Mouse (Mus musculus): ENCODE data around the gene Lpar3. TPM values are rescaled to one million over a fixed set of nuclear protein-coding genes. Genes with fewer than 3 reads are reported as not detected.

Gene Lpar3
- polyA plus RNA-seq, 1 experiment from 2014 or later = 1.1 TPM

- Histone ChIP-seq H3K4me1 (0 out of 2 replicates have a peak, but pooled peaks cover 3% of the 10 kb centered on the region), H3K4me2 (replicated peaks) (no peak overlapping the region), H3K36me3 (no peaks in the 10 kb centered on the region), H3K9me3 (replicated peaks) (no peaks in the 10 kb centered on the region), H3K9ac (no peak overlapping the region), H3K27ac (no peak overlapping the region), H3K27me3 (no peaks in the 10 kb centered on the region), H3K4me3 (no peak overlapping the region)
- 87% methylated on average over 5 of the region's 5 CpGs for WGBS
- no peak for ATAC-seq (ENCODE audit: low FRiP score)
Measured at GRCm38 (mm10) chr3:146303194-146303593, 82.4 kb downstream of the Lpar3 start.

- 82% methylated on average over 21 of the region's 21 CpGs for WGBS
- no peak overlapping the region for H3K9ac ChIP-seq
- H3K27ac ChIP-seq = 0 out of 2 replicates have a peak overlapping the region, but pooled peaks have one; percentile 0
- H3K4me1 ChIP-seq = peaks cover 6% of the 10 kb centered on the region; the same call in 1 of the 2 replicates
- peak; percentile 38; the same call in 1 of the 2 replicates for ATAC-seq (ENCODE audit: low FRiP score)
- H3K27me3 ChIP-seq = no peaks in the 10 kb centered on the region
- H3K4me2 ChIP-seq (replicated peaks) = no peak overlapping the region
- no peaks in the 10 kb centered on the region for H3K36me3 ChIP-seq
- H3K4me3 ChIP-seq = no peak overlapping the region
- H3K9me3 ChIP-seq (replicated peaks) = no peaks in the 10 kb centered on the region
Measured at GRCm38 (mm10) chr3:146304556-146305405, 84.0 kb downstream of the Lpar3 start.

- Histone ChIP-seq H3K4me2 (replicated peaks) (no peak overlapping the region), H3K4me3 (no peak overlapping the region), H3K9ac (no peak overlapping the region), H3K27me3 (no peaks in the 10 kb centered on the region), H3K27ac (no peak overlapping the region), H3K9me3 (replicated peaks) (no peaks in the 10 kb centered on the region), H3K36me3 (no peaks in the 10 kb centered on the region), H3K4me1 (peaks cover 20% of the 10 kb centered on the region)
- no peak for ATAC-seq (ENCODE audit: low FRiP score)
- 49% methylated on average over 3 of the region's 3 CpGs for WGBS
Measured at GRCm38 (mm10) chr3:146307341-146307740, 86.6 kb downstream of the Lpar3 start.

DNA sequence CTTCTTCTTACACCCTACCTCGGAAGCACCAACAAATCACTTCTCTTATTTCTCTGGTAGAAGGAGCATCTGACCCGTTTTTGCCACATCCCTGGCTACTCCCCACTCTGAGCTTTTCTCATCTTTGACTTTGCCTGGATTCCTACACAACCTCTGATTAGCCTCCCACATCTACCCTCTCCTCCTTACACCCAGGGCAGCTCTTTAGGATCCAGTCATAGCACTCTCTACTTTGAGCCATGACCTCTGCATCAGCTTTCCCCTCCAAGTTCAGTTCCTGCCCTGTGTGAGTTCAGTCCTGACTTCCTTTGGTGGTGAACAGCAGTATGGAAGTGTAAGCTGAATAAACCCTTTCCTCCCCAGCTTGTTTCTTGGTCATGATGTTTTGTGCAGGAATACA, 87.1 kb downstream of the Lpar3 start:
- Histone ChIP-seq H3K9me3 (replicated peaks) (no peaks in the 10 kb centered on the region), H3K4me2 (replicated peaks) (no peak overlapping the region), H3K9ac (no peak overlapping the region), H3K4me1 (peaks cover 20% of the 10 kb centered on the region), H3K4me3 (no peak overlapping the region), H3K27ac (no peak overlapping the region), H3K27me3 (no peaks in the 10 kb centered on the region), H3K36me3 (no peaks in the 10 kb centered on the region)
- 74% methylated on average over 2 of the region's 2 CpGs for WGBS
- no peak for ATAC-seq (ENCODE audit: low FRiP score)

DNA sequence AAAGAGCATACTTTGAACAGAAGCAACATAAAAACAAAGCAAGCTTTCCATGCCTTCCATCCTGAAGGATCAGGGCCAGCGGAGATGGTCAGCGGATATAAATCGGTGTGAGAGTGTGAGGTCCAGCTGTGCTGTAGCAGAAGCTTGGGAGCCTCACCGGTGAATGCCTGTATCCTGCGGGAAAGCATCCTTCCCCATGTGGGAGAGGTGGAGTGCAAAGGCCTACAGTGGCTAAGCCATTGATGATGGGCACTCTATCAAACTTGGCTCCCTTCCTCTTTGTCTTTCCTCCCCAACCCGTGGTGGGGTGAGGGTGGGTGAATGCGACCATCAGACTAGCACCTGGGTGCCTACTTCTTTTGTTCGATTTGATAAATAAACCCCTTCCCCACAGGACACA, 88.8 kb downstream of the Lpar3 start:
- Histone ChIP-seq H3K36me3 (no peaks in the 10 kb centered on the region), H3K9me3 (replicated peaks) (no peaks in the 10 kb centered on the region), H3K27ac (no peak overlapping the region), H3K4me3 (no peak overlapping the region), H3K27me3 (no peaks in the 10 kb centered on the region), H3K4me2 (replicated peaks) (no peak overlapping the region), H3K9ac (no peak overlapping the region), H3K4me1 (peaks cover 20% of the 10 kb centered on the region)
- ATAC-seq (ENCODE audit: low FRiP score) = no peak
- 80% methylated on average over 8 of the region's 8 CpGs for WGBS

DNA sequence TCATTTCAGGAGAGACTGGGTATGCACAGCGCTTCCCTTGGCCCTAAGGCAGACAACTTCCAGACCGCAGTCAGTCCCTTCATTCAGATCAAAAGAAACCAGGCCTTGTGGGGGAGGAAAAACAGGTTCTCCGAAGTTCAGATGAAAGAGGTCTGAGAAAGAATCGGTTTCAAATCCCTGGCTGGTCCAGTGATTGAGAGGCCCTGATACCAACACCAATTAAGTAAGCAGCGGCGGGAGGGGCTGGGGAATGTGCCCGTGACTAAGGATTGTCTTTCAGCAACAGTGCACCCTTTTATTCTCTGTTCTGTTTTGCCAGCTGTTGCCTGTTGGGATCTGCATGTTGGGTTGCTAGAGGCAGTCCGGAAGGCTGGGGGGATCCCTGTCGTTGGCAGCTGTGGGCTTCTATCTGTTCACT, 90.4 kb downstream of the Lpar3 start:
- WGBS = 16% methylated on average over 9 of the region's 9 CpGs
- no peak overlapping the region for H3K4me3 ChIP-seq
- H3K9ac ChIP-seq = no peak overlapping the region
- no peak overlapping the region for H3K4me2 ChIP-seq (replicated peaks)
- H3K36me3 ChIP-seq = no peaks in the 10 kb centered on the region
- no peaks in the 10 kb centered on the region for H3K9me3 ChIP-seq (replicated peaks)
- H3K27me3 ChIP-seq = no peaks in the 10 kb centered on the region
- H3K27ac ChIP-seq = no peak overlapping the region
- ATAC-seq (ENCODE audit: low FRiP score) = no peak
- peaks cover 20% of the 10 kb centered on the region for H3K4me1 ChIP-seq

- peaks cover 26% of the 10 kb centered on the region for H3K4me1 ChIP-seq
- ATAC-seq (ENCODE audit: low FRiP score) = no peak
- no peaks in the 10 kb centered on the region for H3K36me3 ChIP-seq
- no peak overlapping the region for H3K9ac ChIP-seq
- H3K27me3 ChIP-seq = no peaks in the 10 kb centered on the region
- WGBS = 84% methylated on average over 8 of the region's 8 CpGs
- no peak overlapping the region for H3K27ac ChIP-seq
- no peak overlapping the region for H3K4me2 ChIP-seq (replicated peaks)
- no peaks in the 10 kb centered on the region for H3K9me3 ChIP-seq (replicated peaks)
- H3K4me3 ChIP-seq = no peak overlapping the region
Measured at GRCm38 (mm10) chr3:146315414-146315813, 94.7 kb downstream of the Lpar3 start.

DNA sequence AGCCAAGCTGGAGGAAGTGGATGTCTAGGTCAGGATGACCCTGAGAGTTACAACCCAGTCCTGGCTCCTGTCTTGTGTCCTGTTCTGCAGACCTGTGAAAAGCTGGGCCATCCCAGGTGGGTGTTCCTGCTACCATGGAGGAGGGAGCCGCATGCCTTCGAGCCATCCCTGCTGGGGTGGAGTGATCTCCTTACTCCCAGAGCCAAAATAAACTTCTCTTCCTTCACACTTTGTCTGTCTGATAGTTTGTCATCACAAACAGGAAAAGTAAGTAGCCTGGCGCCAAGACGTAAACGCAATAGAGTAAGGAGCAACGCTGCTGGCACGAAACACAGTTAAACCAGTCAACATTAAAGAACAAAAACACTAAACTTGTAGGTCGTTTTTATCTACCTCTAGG, 95.5 kb downstream of the Lpar3 start:
- no peak overlapping the region for H3K27ac ChIP-seq
- H3K4me1 ChIP-seq = peaks cover 23% of the 10 kb centered on the region
- H3K4me3 ChIP-seq = no peak overlapping the region
- H3K9me3 ChIP-seq (replicated peaks) = no peaks in the 10 kb centered on the region
- H3K27me3 ChIP-seq = no peaks in the 10 kb centered on the region
- no peak overlapping the region for H3K4me2 ChIP-seq (replicated peaks)
- 88% methylated on average over 8 of the region's 8 CpGs for WGBS
- H3K36me3 ChIP-seq = no peaks in the 10 kb centered on the region
- no peak overlapping the region for H3K9ac ChIP-seq
- ATAC-seq (ENCODE audit: low FRiP score) = no peak

- Histone ChIP-seq H3K27me3 (peaks cover 3% of the 10 kb centered on the region; the same call in 1 of the 2 replicates), H3K4me1 (peaks cover 14% of the 10 kb centered on the region), H3K4me2 (replicated peaks) (no peak overlapping the region), H3K27ac (no peak overlapping the region), H3K36me3 (no peaks in the 10 kb centered on the region), H3K9ac (no peak overlapping the region), H3K9me3 (replicated peaks) (no peaks in the 10 kb centered on the region), H3K4me3 (no peak overlapping the region)
- 87% methylated on average over 7 of the region's 7 CpGs for WGBS
- ATAC-seq (ENCODE audit: low FRiP score) = no peak
Measured at GRCm38 (mm10) chr3:146317366-146317765, 96.6 kb downstream of the Lpar3 start.

DNA sequence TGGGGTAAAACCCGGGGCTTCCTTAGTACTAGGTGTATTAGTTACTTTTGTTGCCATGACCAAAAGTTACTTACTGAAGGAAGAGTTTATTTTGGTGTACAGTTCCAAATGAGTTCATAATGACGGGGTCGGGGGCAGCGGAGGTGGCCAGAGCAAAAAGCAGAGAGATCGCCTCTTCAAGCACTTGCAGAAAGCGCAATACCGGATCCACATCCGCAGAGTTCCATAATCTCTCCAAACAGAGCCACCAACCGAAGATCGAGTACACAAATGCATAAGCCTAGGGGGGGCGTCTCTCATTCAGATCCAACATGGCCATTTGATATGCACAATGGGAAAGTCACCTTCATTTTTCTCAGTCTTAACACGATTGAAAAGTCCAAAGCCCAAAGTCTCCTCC, 97.1 kb downstream of the Lpar3 start:
- Histone ChIP-seq H3K27ac (no peak overlapping the region), H3K27me3 (peaks cover 4% of the 10 kb centered on the region; the same call in 1 of the 2 replicates), H3K36me3 (no peaks in the 10 kb centered on the region), H3K4me2 (replicated peaks) (no peak overlapping the region), H3K4me3 (no peak overlapping the region), H3K9me3 (replicated peaks) (no peaks in the 10 kb centered on the region), H3K9ac (no peak overlapping the region), H3K4me1 (peaks cover 14% of the 10 kb centered on the region)
- ATAC-seq (ENCODE audit: low FRiP score) = no peak
- 85% methylated on average over 12 of the region's 12 CpGs for WGBS

- WGBS = 43% methylated on average over 16 of the region's 16 CpGs
- no peak overlapping the region; the same call in 1 of the 2 replicates for H3K9ac ChIP-seq
Measured at GRCm38 (mm10) chr3:146318520-146318938, 97.8 kb downstream of the Lpar3 start.

DNA sequence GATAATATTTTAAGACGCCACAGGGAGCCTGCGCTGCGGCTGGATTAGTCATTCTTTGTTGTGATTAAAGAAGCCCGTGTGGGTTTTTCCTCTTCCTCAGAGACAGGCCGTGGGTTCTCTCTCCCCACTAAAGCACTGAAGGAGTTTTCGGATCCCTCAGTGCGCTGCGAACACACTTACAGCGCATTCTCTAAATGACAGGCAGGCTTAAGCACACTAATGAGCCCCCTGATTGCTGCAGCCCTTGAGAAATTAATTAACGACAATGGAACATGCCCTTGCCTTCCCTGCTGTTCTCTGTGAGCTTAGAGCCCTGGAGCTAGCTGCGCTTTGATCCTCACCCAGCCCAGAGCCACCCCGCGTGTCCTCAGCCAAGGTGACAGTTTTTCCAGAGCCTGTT, 98.2 kb downstream of the Lpar3 start:
- H3K27ac ChIP-seq = peak overlapping the region; percentile 57
- H3K9me3 ChIP-seq (replicated peaks) = no peaks in the 10 kb centered on the region
- no peak overlapping the region for H3K9ac ChIP-seq
- H3K27me3 ChIP-seq = peaks cover 4% of the 10 kb centered on the region
- H3K36me3 ChIP-seq = no peaks in the 10 kb centered on the region
- peak overlapping the region; percentile 31 for H3K4me2 ChIP-seq (replicated peaks)
- peaks cover 14% of the 10 kb centered on the region for H3K4me1 ChIP-seq
- ATAC-seq (ENCODE audit: low FRiP score) = peak; percentile 76
- no peak overlapping the region for H3K4me3 ChIP-seq
- WGBS = 33% methylated on average over 13 of the region's 13 CpGs

More at GRCm38 (mm10) chr3:146318520-146318938, 97.8 kb downstream of the Lpar3 start:
- H3K9me3 ChIP-seq (replicated peaks) = no peaks in the 10 kb centered on the region
- H3K27ac ChIP-seq = peak overlapping the region; percentile 57
- H3K36me3 ChIP-seq = no peaks in the 10 kb centered on the region
- H3K4me1 ChIP-seq = peaks cover 14% of the 10 kb centered on the region
- H3K27me3 ChIP-seq = peaks cover 4% of the 10 kb centered on the region; the same call in 1 of the 2 replicates
- no peak overlapping the region for H3K4me3 ChIP-seq
- peak overlapping the region; percentile 31 for H3K4me2 ChIP-seq (replicated peaks)
- peak; percentile 47 for ATAC-seq (ENCODE audit: low FRiP score)

- H3K4me1 ChIP-seq = peaks cover 14% of the 10 kb centered on the region
- no peak overlapping the region for H3K27ac ChIP-seq
- ATAC-seq (ENCODE audit: low FRiP score) = peak; percentile 14; the same call in 1 of the 2 replicates
- H3K36me3 ChIP-seq = no peaks in the 10 kb centered on the region
- H3K27me3 ChIP-seq = peaks cover 9% of the 10 kb centered on the region
- H3K9me3 ChIP-seq (replicated peaks) = no peaks in the 10 kb centered on the region
- 78% methylated on average over 14 of the region's 14 CpGs for WGBS
- H3K4me3 ChIP-seq = no peak overlapping the region
- no peak overlapping the region for H3K9ac ChIP-seq
- no peak overlapping the region for H3K4me2 ChIP-seq (replicated peaks)
Measured at GRCm38 (mm10) chr3:146319503-146319902, 98.7 kb downstream of the Lpar3 start.

Measured in hindbrain, embryonic 12.5 days (tissue).